Mouse (Mus musculus) left cerebral cortex, postnatal 4 days (tissue): ENCODE measurements at regions not wholly inside any gene's neighbourhood (a gene's known extent, or its start where the extent isn't known, plus 50 kb on each side); places are given as distances from the start of the nearest gene placed in this dataset.

Experiments
- DNase-seq: peaks from one replicate; pipeline ENCODE4 v3.0.0-alpha.2; 2022
- intact Hi-C: fragments of 180-260 bp; cut with DNase I; formaldehyde crosslinking; loops from one replicate; pipeline ENCODE4 v1.15.1; 2025

GRCm38 (mm10) chr14:105643285-105643957 is 253.2 kb downstream of the Spry2 start:
- intact Hi-C loops: no loop called here
- DNase-seq: no peak

DNA sequence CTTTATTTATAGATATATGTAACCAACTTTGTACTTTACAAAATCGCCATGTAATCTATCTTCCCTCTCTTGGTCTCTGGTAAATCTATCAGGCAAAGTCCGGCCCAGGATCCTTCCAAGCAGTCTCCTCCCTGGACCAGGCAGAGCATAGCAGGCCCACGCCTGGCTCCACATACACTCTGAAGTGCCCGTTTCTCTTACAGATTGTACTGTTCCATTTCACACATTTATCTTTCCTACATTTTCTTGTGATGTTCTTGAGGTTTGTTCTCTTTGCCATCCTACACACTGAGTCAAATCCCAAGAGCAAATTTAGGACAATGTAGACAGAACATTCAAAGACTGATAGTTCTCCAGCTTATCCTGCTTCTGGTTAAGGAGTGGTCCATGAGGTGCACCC is 264.3 kb downstream of the Spry2 start:
- intact Hi-C loops: loop anchor here (10.0 kb wide), 3 partner anchors 82 to 262 kb away; partner anchors contain the start of gene Spry2
- no peak for DNase-seq

GRCm38 (mm10) chr14:105631681-105632031 is 265.0 kb downstream of the Spry2 start:
- intact Hi-C loops: loop anchor here (10.0 kb wide), 3 partner anchors 83 to 263 kb away; partner anchors contain the start of gene Spry2
- peak; percentile 53 for DNase-seq

DNA sequence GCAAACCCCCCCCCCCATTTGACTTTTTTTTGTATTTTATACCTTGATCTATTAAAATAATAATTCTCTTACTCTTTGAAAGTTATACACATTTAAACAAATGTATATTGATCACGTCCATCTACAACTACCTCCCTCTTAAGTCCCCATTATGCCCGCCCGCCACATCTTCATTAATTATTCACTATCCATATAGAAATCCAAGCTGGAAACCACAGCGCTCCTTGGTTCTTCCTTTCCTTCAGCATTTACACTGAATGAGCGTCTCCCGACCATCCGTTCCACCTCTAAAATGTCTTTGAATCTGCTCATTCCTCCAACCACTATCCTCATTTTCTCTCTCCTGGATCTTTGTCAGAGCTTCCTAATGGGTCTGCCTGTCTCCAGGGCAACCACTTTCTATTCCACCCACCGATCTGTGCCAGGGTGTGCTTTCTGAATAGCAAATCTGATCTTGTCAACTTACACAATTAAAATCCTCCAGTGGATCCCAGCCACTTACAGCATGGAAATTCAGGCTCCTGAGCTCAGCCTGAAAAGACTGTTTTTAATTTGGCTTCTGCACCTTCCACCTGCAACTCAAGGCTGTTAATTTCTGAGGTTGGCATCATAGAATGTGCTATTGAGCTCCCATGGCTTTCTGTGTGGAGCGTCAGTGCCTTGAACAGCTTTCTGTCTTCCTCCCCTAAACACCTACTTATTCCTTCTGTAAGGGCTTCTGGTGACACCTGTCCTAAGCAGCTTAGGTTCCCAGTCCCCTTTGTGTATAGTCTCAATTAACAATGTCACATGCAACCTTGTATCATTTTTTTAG is 265.5 kb downstream of the Spry2 start:
- peak; percentile 43 for DNase-seq

DNA sequence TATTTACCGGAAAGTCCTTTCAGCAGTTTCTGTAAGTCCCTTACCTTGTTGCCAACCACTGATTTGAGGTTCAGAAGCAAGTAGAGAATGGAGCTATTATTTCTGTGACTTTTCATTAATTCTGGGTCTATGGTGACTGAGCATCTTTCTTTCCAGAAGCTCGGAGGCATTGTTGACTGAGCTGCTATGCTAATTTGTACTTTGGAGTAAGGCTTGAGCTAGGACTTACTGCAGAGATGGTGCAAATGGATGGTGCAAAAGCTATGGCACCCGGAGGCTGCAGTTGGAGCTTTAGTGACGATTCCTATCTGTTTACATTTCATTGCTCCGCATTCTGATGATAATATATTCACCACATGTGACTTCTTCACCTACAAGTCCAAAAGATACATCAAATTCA is 266.2 kb downstream of the Spry2 start:
- intact Hi-C loops: loop anchor here (10.0 kb wide), 3 partner anchors 84 to 264 kb away; partner anchors contain the start of gene Spry2
- DNase-seq: no peak

More for the DNA sequence above, 265.5 kb downstream of the Spry2 start:
- intact Hi-C loops: loop anchor here (10.0 kb wide), 3 partner anchors 84 to 264 kb away; partner anchors contain the start of gene Spry2

DNA sequence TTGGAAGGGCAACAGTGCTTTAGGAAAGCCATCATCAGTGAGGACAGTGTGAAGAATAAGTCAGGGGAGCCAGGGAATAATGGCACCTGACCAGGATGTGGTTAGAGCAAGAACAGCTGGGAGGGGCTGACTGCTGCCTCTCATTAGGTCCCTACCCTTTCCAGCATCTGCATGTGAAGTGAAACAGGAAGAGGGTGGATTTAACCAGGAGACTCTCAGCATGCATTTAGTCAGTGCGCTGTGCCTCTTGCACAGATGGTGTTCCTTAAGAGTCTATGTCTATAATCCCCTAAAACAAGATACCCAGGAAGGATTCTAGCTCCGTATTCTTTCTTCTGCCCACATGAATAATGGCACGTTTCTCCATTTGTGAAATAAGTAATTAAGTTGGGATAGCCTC is 267.9 kb downstream of the Spry2 start:
- intact Hi-C loops: no loop called here
- no peak for DNase-seq

- intact Hi-C loops: no loop called here
- DNase-seq: no peak
Measured at GRCm38 (mm10) chr14:105624387-105624786, 272.2 kb downstream of the Spry2 start.

- DNase-seq: no peak
- intact Hi-C loops: no loop called here
Measured at GRCm38 (mm10) chr14:105622166-105622565, 274.5 kb downstream of the Spry2 start.

DNA sequence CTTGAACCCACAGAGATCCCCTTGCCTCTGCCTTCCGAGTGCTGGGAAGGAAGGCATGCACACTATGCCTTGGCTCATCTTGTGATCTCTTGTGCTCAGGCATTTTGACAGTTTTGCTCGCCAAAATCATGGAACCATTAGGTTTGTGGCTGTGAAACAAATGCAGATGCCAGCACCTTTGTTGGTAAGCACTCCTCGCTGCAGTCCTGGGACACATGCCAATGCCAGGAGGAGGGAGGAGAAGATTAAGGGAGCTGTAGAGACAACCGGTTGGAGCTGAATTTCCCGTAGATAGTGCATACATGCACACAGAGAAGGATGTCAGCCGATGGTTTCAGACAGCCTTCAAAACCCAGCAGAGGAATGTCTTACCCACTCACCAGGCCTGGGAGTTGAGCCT is 275.5 kb downstream of the Spry2 start:
- intact Hi-C loops: no loop called here
- DNase-seq: peak; percentile 37

- DNase-seq: no peak
- intact Hi-C loops: no loop called here
Measured at GRCm38 (mm10) chr14:105619449-105619848, 277.2 kb downstream of the Spry2 start.

GRCm38 (mm10) chr14:105615766-105616165 is 280.9 kb downstream of the Spry2 start:
- intact Hi-C loops: no loop called here
- no peak for DNase-seq

DNA sequence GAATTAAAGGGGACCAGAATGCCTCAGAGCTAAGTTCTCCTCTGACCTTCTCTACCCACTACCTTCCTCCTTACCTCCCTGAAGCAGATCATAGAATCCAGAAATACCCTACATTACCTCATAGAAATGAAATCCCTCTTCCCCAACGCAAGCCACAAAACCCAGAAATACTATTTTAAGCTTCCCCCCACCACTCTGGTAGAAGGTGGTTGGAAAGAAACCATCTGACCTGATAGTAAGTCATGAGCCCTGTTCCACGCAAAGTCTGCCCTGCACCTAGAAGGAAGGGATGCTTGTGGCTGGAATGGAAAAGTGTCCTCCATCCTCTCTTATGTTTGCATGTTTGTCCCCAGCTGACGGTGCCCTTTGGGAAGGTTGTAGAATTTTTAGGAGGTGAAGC is 283.8 kb downstream of the Spry2 start:
- intact Hi-C loops: no loop called here
- DNase-seq: no peak

- no peak for DNase-seq
- intact Hi-C loops: no loop called here
Measured at GRCm38 (mm10) chr14:105608804-105609203, 287.8 kb downstream of the Spry2 start.

DNA sequence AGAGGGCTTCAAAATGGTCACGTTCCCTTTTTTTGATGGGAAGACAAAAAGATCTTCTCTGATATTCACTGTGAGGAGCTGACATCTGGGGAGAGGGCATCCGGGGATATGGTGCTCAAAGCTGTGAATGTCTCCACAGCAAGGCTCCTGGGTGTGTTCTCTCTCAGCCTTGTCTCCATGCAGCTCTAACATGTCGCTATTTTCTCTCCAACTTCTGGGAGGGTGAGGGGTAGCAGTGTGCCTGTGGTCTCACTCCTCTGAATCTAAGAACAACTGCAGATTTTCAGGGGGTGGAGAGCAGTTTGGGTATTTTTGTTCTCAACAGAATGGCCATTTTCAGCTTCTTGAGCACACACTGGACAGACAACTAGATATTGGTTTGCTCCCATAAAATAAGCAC is 290.1 kb downstream of the Spry2 start:
- intact Hi-C loops: no loop called here
- DNase-seq: no peak

DNA sequence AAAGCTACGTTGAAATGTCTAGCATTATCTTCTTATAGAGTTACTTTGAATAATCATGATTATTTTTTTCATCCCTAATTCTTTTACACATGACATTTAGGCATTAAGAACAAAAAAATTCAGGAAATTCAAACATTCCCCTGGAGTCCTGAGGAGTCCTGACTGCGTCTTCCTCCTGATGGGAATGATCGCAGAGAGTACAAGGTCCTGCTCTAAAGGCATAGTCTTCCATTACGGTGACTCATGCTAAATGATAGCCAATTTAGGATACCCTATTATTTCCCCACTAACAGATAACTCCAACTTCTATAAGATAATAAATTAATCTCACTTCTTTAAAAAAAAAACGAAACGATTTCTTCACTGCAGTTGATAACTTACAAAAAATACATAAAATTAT is 292.2 kb downstream of the Spry2 start:
- intact Hi-C loops: no loop called here
- DNase-seq: no peak

GRCm38 (mm10) chr14:105603047-105603461 is 293.6 kb downstream of the Spry2 start:
- intact Hi-C loops: no loop called here
- DNase-seq: no peak

DNA sequence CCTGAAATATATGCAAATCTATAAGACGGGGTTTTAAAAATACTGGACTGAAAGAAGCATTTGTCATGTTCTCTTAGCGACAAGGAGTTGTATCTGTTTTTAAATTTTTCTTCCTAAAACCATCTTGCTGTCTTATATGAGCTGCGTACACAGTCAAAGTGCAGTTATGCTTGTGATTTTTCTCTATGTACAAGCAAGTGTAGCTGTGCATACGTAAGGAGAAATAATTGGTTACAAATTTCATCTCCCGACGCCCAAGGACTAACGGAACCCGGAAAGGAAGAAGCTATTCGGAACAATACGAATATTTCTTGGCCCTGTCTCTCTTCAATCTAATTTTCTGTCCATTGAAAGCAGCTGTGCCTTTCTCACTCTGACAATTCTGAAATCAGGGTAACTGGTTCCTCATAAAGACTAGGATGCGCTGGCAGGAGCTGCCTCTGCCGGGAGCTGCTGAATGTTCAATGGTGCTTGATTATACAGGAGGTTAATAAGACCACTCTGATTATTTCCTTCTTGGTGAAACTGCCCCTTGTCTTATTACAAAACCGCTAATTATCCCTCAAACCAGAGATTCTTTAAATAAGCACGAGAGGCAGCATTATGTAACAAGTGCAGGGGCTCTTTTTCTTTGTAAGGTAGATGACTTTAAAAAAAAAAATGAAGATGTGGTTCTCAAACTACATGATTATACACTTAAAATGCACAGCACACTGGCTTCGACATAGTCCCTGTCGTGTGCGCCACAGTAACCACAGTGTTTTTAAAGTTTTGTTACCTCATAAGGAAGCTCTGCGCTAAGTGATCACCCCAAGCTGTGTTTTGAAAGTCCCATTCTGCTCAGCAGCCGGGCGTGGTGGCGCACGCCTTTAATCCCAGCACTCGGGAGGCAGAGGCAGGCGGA is 296.8 kb downstream of the Spry2 start:
- DNase-seq: no peak
- intact Hi-C loops: no loop called here

- intact Hi-C loops: no loop called here
- peak; percentile 8 for DNase-seq
Measured at GRCm38 (mm10) chr14:105589751-105590150, 306.9 kb downstream of the Spry2 start.

DNA sequence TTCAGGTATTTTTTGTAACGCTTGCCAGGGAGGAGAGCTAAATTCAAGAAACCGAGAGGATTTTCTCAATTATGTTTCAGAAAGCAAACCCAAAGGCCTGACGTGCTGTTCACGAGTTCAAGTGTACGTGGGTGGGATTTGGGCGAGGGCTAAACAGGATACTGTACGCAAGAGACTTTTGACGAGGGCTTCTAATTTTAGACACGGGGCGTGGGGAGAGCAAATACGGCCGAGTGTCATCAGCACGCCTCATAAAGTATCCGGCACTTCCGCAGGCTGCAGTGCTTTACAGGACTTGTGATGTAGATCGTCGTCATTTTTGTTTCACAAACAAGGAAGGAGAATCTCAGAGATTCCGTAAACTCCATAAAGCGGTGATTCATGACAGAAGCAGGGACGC is 307.4 kb downstream of the Spry2 start:
- intact Hi-C loops: no loop called here
- no peak for DNase-seq

DNA sequence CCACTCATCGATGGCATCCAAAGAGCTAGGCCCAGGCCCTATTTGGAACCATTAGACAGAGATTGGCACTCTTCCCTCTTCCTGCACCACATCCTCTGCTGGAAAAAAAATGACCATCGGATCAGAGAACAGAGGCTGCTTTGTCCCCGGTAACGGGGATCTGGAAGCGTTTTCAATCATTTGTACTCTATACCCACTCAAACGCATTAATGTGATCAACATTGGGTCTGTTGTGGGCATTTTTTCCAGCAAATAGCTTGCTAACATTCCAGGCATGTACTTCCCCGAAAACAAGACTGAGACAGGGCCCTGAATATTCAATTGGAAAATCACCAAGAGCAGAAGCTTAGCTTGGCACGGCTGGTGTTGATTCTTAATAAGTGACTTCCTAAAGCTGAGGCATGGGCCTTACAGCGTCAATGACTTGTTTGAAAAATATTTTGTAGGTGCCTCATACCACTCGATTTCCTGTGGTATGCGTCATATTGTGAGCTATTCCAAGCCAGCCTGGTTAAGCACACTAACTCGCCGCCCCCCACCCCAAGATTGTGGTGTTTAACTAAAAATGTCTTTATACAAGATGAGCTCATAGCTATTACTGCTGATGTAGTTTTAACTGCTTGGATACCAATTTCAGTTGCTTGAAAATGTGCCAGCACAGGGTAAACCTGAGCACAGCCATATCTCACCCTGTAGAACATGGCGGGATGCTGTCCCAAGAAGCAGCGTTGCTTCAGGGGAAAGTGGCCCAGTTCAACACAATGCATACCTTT is 308.0 kb downstream of the Spry2 start:
- intact Hi-C loops: no loop called here
- peak; percentile 48 for DNase-seq
